Mouse (Mus musculus) E14TG2a.4 (cell line): ENCODE measurements around the gene Mrps12.

Experiments
- CTCF ChIP-seq: conservative IDR thresholded peaks from 2 replicates; pipeline ENCODE4 v1.5.1; 2014; ENCODE audit warnings: low read length
- NANOG ChIP-seq: IDR thresholded peaks from 2 replicates; pipeline ENCODE4 v1.6.1; 2014; ENCODE audit warnings: borderline replicate concordance, low read length, mixed read lengths
- POU5F1 ChIP-seq: IDR thresholded peaks from 2 replicates; pipeline ENCODE4 v1.6.1; 2014; ENCODE audit warnings: low read length, borderline replicate concordance

DNA sequence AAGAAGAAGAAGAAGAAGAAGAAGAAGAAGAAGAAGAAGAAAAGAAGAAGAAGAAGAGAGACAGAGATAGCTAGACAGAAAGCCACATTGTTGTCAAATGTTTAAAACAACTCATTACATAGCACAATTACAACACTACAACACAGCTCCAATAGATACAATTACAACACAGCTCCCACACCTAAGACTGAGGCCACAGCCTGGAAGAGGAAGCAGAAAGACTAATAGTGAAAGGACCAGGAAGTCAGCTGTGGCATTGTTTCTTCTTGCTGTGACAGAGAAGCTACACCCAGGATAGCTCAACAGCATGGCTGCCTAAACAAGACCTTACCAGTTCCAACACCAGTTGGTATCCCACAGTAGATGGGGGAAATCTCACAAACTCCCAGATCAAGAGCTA, 32.2 kb downstream of the Mrps12 start:
- TF ChIP-seq CTCF (no peak), NANOG (no peak), POU5F1 (no peak)
